Mouse (Mus musculus): Measurements from ENCODE around the gene Ten1. TPM values are rescaled to one million over a fixed set of nuclear protein-coding genes. Genes with fewer than 3 reads are reported as not detected.

The Ten1 gene
- polyA plus RNA-seq, 1 experiment from 2014 or later: 57.4 TPM

DNA sequence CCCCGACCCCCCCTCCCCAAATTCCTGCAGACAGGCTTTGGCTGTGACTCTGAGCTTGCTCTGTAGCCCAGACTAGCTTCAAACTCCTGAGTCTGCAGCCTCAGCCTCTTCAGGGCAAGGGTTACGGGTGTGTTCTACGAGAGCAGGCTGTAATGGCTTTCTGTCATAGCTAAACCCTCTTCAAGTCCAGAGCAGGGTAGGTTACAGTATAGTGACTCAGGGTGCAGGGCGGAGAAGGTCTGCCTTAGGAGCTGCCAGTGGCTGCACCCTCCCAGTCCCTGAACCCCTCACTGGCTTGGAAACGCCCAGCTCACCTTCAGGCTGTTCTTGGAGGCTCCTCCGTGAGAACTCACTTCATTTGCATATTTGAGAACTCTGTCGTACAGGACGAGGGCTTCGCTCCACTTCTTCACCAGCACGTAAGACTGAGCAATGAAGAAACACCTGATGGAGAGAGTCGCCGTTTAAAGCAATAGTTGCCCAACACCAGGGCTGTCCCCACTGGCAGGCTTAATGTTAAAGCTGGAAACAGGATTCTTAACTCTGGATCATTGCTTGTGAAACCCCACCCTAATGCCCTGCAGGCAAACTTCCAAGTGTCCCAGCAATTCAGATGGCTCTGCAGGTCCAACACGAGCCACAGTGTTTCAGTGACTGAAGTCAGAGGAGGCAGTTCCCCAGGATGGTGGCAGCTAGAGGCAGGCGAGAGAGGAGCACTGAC, 49.0 kb downstream of the Ten1 start:
- 88% methylated on average over 14 of the region's 14 CpGs for WGBS
- Histone ChIP-seq H3K9ac (no peak overlapping the region), H3K4me2 (no peak overlapping the region), H3K4me1 (no peaks in the 10 kb centered on the region), H3K27me3 (no peaks in the 10 kb centered on the region), H3K27ac (no peak overlapping the region), H3K4me3 (replicated peaks) (no peak overlapping the region), H3K9me3 (no peaks in the 10 kb centered on the region), H3K36me3 (replicated peaks) (peaks cover 97% of the 10 kb centered on the region)
- ATAC-seq (ENCODE audit: low FRiP score): no peak

DNA sequence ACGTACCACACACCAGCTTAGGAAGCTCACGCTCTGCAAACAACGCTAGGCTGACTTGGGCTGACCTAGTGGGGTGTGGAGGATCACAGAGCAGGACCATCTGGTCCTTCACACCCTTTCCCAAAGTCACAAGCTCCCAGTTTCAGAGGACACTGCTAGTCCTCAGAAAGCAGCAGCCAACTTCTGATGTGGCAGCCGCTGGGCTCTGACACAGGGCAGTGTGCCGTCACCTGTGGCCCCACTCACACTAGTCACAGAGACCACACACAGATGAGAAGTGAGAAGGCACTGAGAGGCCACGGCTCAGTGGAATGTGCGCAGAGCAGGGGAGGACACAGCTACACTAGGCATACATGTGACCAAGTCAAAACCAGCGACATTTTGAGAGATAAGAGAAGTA, 52.2 kb downstream of the Ten1 start:
- Histone ChIP-seq H3K4me2 (no peak overlapping the region), H3K27me3 (no peaks in the 10 kb centered on the region), H3K4me1 (no peaks in the 10 kb centered on the region), H3K36me3 (replicated peaks) (peaks cover 97% of the 10 kb centered on the region), H3K9ac (no peak overlapping the region), H3K9me3 (no peaks in the 10 kb centered on the region), H3K27ac (no peak overlapping the region), H3K4me3 (replicated peaks) (no peak overlapping the region)
- WGBS: 95% methylated on average over 8 of the region's 8 CpGs
- ATAC-seq (ENCODE audit: low FRiP score): no peak

DNA sequence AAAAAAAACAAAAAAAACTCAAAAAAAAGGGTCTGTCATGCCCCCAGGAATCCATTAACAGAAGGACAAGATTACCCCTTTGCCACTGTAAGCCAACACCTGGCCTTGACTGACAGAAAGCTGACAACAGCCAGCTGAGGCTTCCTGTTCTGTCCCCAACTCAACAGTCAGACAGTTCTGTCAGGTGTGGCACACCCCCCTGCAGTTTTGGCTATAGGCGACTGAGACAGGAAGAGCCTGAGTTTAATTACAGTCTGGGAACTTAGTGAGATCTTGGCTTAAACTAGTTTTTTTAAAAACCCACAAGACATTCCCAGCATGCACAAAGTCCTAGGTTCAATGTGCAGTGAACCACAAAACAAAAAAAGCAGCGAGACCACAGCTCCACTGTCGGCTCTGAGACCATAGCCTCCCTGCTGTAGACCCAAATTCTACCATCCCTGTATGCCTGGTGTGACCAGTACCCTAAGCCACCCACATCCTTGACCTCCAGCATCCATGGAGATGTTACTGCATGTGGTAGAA, 54.5 kb downstream of the Ten1 start:
- ATAC-seq (ENCODE audit: low FRiP score): no peak
- Histone ChIP-seq H3K4me2 (no peak overlapping the region), H3K36me3 (replicated peaks) (peaks cover 97% of the 10 kb centered on the region), H3K9ac (no peak overlapping the region), H3K4me1 (no peaks in the 10 kb centered on the region), H3K27ac (no peak overlapping the region), H3K4me3 (replicated peaks) (no peak overlapping the region), H3K9me3 (no peaks in the 10 kb centered on the region), H3K27me3 (no peaks in the 10 kb centered on the region)
- WGBS: 83% methylated on average over 3 of the region's 3 CpGs

DNA sequence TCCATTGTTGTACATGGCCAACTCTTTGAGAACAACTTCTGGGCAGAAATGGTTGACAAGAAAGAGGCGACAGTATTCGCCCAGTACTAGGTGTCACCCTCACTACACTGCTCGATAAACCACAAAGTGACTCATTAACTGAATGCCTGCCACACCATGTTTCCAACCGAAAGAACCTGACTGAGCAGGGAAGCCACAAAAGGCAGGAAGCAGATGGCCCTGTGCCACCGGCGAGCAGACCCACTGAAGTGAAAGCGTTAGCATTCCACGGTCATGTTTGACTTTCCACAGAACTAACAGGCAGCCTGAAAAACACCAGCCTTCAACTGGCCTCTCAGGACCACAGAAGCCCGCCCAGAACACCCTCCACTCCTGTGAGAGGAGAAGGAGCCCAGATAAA, 56.0 kb downstream of the Ten1 start:
- H3K9ac ChIP-seq: no peak overlapping the region
- no peaks in the 10 kb centered on the region for H3K4me1 ChIP-seq
- H3K27ac ChIP-seq: no peak overlapping the region
- no peaks in the 10 kb centered on the region for H3K9me3 ChIP-seq
- H3K36me3 ChIP-seq (replicated peaks): peaks cover 97% of the 10 kb centered on the region
- ATAC-seq (ENCODE audit: low FRiP score): no peak
- no peak overlapping the region for H3K4me3 ChIP-seq (replicated peaks)
- H3K27me3 ChIP-seq: no peaks in the 10 kb centered on the region
- no peak overlapping the region for H3K4me2 ChIP-seq
- WGBS: 91% methylated on average over 9 of the region's 9 CpGs

DNA sequence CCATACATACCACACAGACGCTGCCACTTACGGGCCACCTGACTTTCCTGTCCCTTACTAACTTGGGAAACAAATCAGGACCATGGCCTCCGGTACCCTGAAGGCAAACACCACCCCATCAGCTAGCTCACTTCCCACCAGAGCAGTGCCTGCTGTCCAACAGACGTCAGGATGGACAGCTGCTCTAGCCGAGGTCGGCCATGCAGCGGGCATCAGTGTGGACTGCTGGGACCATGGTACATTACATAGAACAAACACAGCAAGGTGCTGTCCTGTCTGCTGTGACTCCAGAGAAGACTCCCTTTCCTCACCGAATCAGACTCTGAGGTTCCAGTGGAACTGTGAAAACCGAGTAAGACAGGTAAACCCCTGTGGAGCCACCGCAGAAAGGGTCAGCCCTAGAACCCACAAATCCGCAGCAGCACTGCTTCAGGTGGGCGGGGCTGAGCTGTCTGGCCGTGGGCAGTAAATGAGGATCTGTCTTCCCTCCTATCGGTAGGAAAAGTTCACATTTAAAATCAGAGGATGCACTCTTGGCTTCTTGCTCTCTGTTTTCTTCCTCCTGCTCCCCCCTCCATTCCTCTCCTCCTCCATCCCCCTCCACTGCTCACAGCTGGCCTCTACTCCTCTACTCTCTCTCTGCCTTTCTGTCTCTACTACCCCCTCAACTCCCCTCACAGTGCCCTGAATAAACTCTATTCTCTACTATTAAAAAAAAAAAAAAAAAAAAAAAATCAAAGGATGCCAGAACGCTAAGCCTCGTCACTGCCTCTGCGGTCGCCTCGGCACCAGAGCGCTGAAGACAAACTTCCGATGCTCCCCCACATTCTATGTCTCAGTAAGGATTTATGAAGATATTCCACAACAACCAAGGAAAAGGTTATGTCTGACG, 56.7 kb downstream of the Ten1 start:
- 89% methylated on average over 22 of the region's 22 CpGs for WGBS
- no peaks in the 10 kb centered on the region for H3K27me3 ChIP-seq
- peaks cover 97% of the 10 kb centered on the region for H3K36me3 ChIP-seq (replicated peaks)
- no peak overlapping the region for H3K27ac ChIP-seq
- no peaks in the 10 kb centered on the region for H3K9me3 ChIP-seq
- H3K9ac ChIP-seq: no peak overlapping the region
- no peak overlapping the region for H3K4me2 ChIP-seq
- no peak overlapping the region for H3K4me3 ChIP-seq (replicated peaks)
- ATAC-seq (ENCODE audit: low FRiP score): no peak
- no peaks in the 10 kb centered on the region for H3K4me1 ChIP-seq

DNA sequence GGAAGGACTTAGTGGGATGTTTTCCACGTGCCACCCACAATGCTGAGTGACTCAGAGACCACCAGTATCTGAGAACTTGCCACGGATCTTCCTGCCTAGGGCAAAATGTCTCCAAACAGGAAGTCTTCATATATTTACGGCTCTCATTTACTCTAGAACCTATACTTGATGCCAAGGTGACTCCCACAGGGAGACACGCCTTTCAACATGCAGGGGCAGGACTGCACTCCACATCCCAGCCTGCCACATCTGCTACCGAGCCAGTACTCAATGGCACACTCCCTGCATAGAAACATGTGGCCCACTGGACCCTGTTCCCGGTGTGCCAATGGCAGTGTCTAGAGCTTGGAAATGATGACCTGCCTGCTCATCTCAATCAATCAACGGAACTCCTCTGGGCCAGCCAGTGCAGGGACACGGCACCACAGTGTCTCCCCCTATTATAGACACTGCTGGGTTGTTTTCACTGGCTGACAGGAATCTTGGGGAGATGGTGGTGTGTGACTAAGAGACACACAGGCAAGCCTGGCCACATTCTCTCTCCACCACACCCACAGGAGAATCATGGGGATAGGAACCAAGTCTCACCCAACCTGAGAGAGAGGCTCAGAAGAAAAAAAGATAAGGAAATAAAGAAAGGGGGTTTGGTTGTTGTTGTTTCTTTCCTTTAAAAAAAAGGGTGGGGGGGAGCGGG, 57.5 kb downstream of the Ten1 start:
- Histone ChIP-seq H3K36me3 (replicated peaks) (peaks cover 97% of the 10 kb centered on the region), H3K27ac (no peak overlapping the region)
- WGBS: 92% methylated on average over 9 of the region's 9 CpGs

DNA sequence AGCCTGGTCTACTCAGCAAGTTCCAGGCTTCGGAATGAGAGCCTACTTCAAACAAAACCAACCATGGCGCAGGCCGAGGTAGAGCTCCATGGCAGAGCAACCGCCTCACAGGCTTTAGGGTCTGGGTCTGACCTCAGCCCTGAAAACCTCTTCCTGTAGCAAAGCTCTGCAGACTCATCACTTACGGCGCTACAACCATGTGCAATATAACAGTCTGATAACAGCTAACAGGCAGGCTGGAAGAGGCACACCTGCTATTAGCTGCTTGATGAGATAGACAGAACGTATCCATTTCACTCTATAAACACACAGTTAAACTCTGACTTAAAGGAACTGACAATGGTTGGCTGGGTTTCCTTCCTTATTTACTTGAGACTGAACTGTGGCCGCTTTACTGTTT, 60.8 kb downstream of the Ten1 start:
- Histone ChIP-seq H3K27me3 (no peaks in the 10 kb centered on the region), H3K27ac (no peak overlapping the region), H3K4me2 (no peak overlapping the region), H3K4me3 (replicated peaks) (no peak overlapping the region), H3K4me1 (no peaks in the 10 kb centered on the region), H3K36me3 (replicated peaks) (peaks cover 97% of the 10 kb centered on the region), H3K9me3 (no peaks in the 10 kb centered on the region), H3K9ac (no peak overlapping the region)
- WGBS: 96% methylated on average over 8 of the region's 8 CpGs
- no peak for ATAC-seq (ENCODE audit: low FRiP score)

More for the DNA sequence above, 57.5 kb downstream of the Ten1 start:
- Histone ChIP-seq H3K4me2 (no peak overlapping the region), H3K9me3 (no peaks in the 10 kb centered on the region), H3K9ac (no peak overlapping the region), H3K4me1 (no peaks in the 10 kb centered on the region), H3K27me3 (no peaks in the 10 kb centered on the region), H3K4me3 (replicated peaks) (no peak overlapping the region)
- ATAC-seq (ENCODE audit: low FRiP score): no peak

DNA sequence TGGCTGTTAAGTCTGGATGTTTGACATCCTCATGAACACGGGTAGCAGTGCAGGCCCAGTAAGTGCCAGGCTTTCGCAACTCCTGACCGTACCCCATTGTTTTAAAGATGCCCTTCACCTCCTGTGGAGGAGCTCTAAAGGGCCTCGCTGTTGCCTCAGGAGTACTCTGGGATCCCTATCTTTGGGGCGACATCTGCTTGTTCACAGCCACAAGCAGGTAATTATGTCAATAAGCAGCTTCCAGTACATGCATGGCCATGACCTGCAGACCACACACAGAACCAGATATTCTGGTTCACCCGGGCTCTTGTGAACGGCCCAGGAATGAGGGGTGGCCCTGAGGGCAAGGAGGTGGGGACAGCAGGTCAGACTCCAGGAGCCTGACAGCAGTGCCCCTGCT, 61.6 kb downstream of the Ten1 start:
- Histone ChIP-seq H3K36me3 (replicated peaks) (peaks cover 95% of the 10 kb centered on the region), H3K4me2 (no peak overlapping the region), H3K9ac (no peak overlapping the region), H3K4me1 (no peaks in the 10 kb centered on the region), H3K4me3 (replicated peaks) (no peak overlapping the region), H3K27me3 (no peaks in the 10 kb centered on the region), H3K27ac (no peak overlapping the region), H3K9me3 (no peaks in the 10 kb centered on the region)
- ATAC-seq (ENCODE audit: low FRiP score): no peak
- 93% methylated on average over 7 of the region's 7 CpGs for WGBS

Other genes starting within 250 kb of the Ten1 start
- gene Itgb4, start 224.1 kb upstream of the Ten1 start, polyA plus RNA-seq (2016; fragmentation: Nextera tagmentation; extraction: Ambion mirVana): 0.94 and 1.0 TPM in 2 replicates
- gene Galk1, start 186.1 kb upstream of the Ten1 start, polyA plus RNA-seq (2016; fragmentation: Nextera tagmentation; extraction: Ambion mirVana): 98.3 and 107 TPM in 2 replicates
- 2,341 and 2,432 TPM in 2 replicates for gene H3f3b, start 170.9 kb upstream of the Ten1 start, polyA plus RNA-seq (2016; fragmentation: Nextera tagmentation; extraction: Ambion mirVana)
- 47.9 and 50.4 TPM in 2 replicates for gene Unk, start 168.5 kb upstream of the Ten1 start, polyA plus RNA-seq (2016; fragmentation: Nextera tagmentation; extraction: Ambion mirVana)
- gene Unc13d, start 120.9 kb upstream of the Ten1 start, polyA plus RNA-seq (2016; fragmentation: Nextera tagmentation; extraction: Ambion mirVana): 0.69 and 0.73 TPM in 2 replicates
- 92.3 and 101 TPM in 2 replicates for gene Wbp2, start 111.9 kb upstream of the Ten1 start, polyA plus RNA-seq (2016; fragmentation: Nextera tagmentation; extraction: Ambion mirVana)
- gene Trim47, start 71.6 kb upstream of the Ten1 start, polyA plus RNA-seq (2016; fragmentation: Nextera tagmentation; extraction: Ambion mirVana): 2.7 and 3.2 TPM in 2 replicates
- 1.9 and 2.1 TPM in 2 replicates for gene Trim65, start 67.7 kb upstream of the Ten1 start, polyA plus RNA-seq (2016; fragmentation: Nextera tagmentation; extraction: Ambion mirVana)
- 89.6 and 90.5 TPM in 2 replicates for gene Mrpl38, start 60.0 kb upstream of the Ten1 start, polyA plus RNA-seq (2016; fragmentation: Nextera tagmentation; extraction: Ambion mirVana)
- 80.8 and 85.2 TPM in 2 replicates for gene Fbf1, start 30.7 kb upstream of the Ten1 start, polyA plus RNA-seq (2016; fragmentation: Nextera tagmentation; extraction: Ambion mirVana)
- 36.0 and 36.8 TPM in 2 replicates for gene Acox1, start 190 bp downstream of the Ten1 start, polyA plus RNA-seq (2016; fragmentation: Nextera tagmentation; extraction: Ambion mirVana)
- 0.61 and 0.65 TPM in 2 replicates for gene Evpl, start 39.2 kb downstream of the Ten1 start, polyA plus RNA-seq (2016; fragmentation: Nextera tagmentation; extraction: Ambion mirVana)
- gene Srp68, start 75.4 kb downstream of the Ten1 start, polyA plus RNA-seq (2016; fragmentation: Nextera tagmentation; extraction: Ambion mirVana): 84.8 and 86.5 TPM in 2 replicates
- gene Galr2, start 82.1 kb downstream of the Ten1 start, polyA plus RNA-seq (2016; fragmentation: Nextera tagmentation; extraction: Ambion mirVana): 0.19 and 0.46 TPM in 2 replicates
- 73.3 and 78.8 TPM in 2 replicates for gene Exoc7, start 108.4 kb downstream of the Ten1 start, polyA plus RNA-seq (2016; fragmentation: Nextera tagmentation; extraction: Ambion mirVana)
- 10.3 and 14.3 TPM in 2 replicates for gene Foxj1, start 136.5 kb downstream of the Ten1 start, polyA plus RNA-seq (2016; fragmentation: Nextera tagmentation; extraction: Ambion mirVana)
- 23.3 and 36.8 TPM in 2 replicates for gene Rnf157, start 214.2 kb downstream of the Ten1 start, polyA plus RNA-seq (2016; fragmentation: Nextera tagmentation; extraction: Ambion mirVana)
- 50.9 and 59.6 TPM in 2 replicates for gene Ubald2, start 235.2 kb downstream of the Ten1 start, polyA plus RNA-seq (2016; fragmentation: Nextera tagmentation; extraction: Ambion mirVana)

Data from forebrain, embryonic 12.5 days (tissue).